ENCODE assay signal across 19 mouse cellular contexts in genomic region chr9:79518640-79519039, GRCm38 (mm10).
A peak's percentile ranks its signal among the peaks of the same experiment; 100 is the strongest.
DNase-seq lines count a peak whose midpoint lies in the region; ATAC-seq and TF ChIP-seq lines count a peak whose summit lies in the region.
"Had no signal": no experiment of that assay in that cellular context is flagged by ENCODE, and none has a peak within 500 bp of the region (broad histone marks: within the 10 kb centered on the region; RNA-seq: fewer than 3 reads in every experiment).

No protein-coding gene starts in this region.

- ATAC-seq in Patski, result peak; percentile 97
- ATAC-seq in heart, embryonic 12.5 days (ENCODE audit: insufficient number of reproducible peaks, low FRiP score), result peak; percentile 63; the same call in 1 of the 2 replicates
- ATAC-seq in kidney, embryonic 16.5 days (ENCODE audit: low FRiP score, low TSS enrichment), result peak; percentile 51; the same call in 1 of the 2 replicates
- ATAC-seq in hindbrain, postnatal 0 days, result no peak
- ATAC-seq: forebrain, embryonic 16.5 days; hindbrain, embryonic 16.5 days; lung, postnatal 0 days; midbrain, embryonic 16.5 days had no signal

- peak overlapping the region; percentile 89 for H3K27ac ChIP-seq in heart, embryonic 12.5 days (ENCODE audit: poor library complexity, severe bottlenecking)
- no peak overlapping the region for H3K27ac ChIP-seq in kidney, embryonic 16.5 days (ENCODE audit: low read length)
- H3K27ac ChIP-seq in hindbrain, postnatal 0 days, result no peak overlapping the region
- H3K27ac ChIP-seq: limb, embryonic 13.5 days; liver, embryonic 14.5 days; stomach, embryonic 15.5 days had no signal

- peak; percentile 6 to 20 for DNase-seq in adrenal gland, adult (ENCODE audit: inconsistent age in 2 of 2, low spot score in 1 of 2)
- no peak for DNase-seq in adrenal gland, postnatal 4 days (ENCODE audit: low spot score in 2 of 2)
- DNase-seq in Patski (ENCODE audit: low read depth, low spot score), result no peak
- no peak for DNase-seq in hindbrain, postnatal 0 days (ENCODE audit: low spot score)
- DNase-seq in left cerebral cortex, postnatal 10 days (ENCODE audit: extremely low spot score in 1 of 2, low spot score in 2 of 2), result no peak
- no peak for DNase-seq in embryo, embryonic 11 days
- DNase-seq: adrenal gland, postnatal 10 days; cerebellum, adult 11-12 months; cerebellum, postnatal 36 days; right cerebral cortex, postnatal 14 days had no signal

- intact Hi-C loops in left cerebral cortex, postnatal 10 days (cut with DNase I), result no loop called here

- H3K4me1 ChIP-seq in heart, embryonic 12.5 days (replicated peaks), result peaks cover 19% of the 10 kb centered on the region
- H3K4me1 ChIP-seq in kidney, embryonic 16.5 days (ENCODE audit: insufficient read depth, low read length), result no peaks in the 10 kb centered on the region
- no peaks in the 10 kb centered on the region for H3K4me1 ChIP-seq in hindbrain, postnatal 0 days (ENCODE audit: insufficient read depth, low read length)
- H3K4me1 ChIP-seq: stomach, embryonic 15.5 days had no signal

- in situ Hi-C loops in Patski (cut with MboI; ENCODE audit: low pct_unique_long_range_greater_than_20kb), result no loop called here

- H3K27me3 ChIP-seq in Patski, result no peaks in the 10 kb centered on the region
- H3K27me3 ChIP-seq in heart, embryonic 12.5 days (replicated peaks), result no peaks in the 10 kb centered on the region
- no peaks in the 10 kb centered on the region for H3K27me3 ChIP-seq in kidney, embryonic 16.5 days (ENCODE audit: insufficient read depth, low read length)
- H3K27me3 ChIP-seq in hindbrain, postnatal 0 days (ENCODE audit: insufficient read depth, low read length), result no peaks in the 10 kb centered on the region
- H3K27me3 ChIP-seq: limb, embryonic 13.5 days; stomach, embryonic 15.5 days had no signal

- no peak overlapping the region for H3K9ac ChIP-seq in heart, embryonic 12.5 days
- H3K9ac ChIP-seq in kidney, embryonic 16.5 days (replicated peaks; ENCODE audit: low read length), result no peak overlapping the region
- no peak overlapping the region for H3K9ac ChIP-seq in hindbrain, postnatal 0 days (replicated peaks; ENCODE audit: low read length)
- H3K9ac ChIP-seq: limb, embryonic 13.5 days; liver, embryonic 14.5 days; stomach, embryonic 15.5 days had no signal

- H3K36me3 ChIP-seq in heart, embryonic 12.5 days, result no peaks in the 10 kb centered on the region
- no peaks in the 10 kb centered on the region for H3K36me3 ChIP-seq in kidney, embryonic 16.5 days (ENCODE audit: insufficient read depth, low read length)
- no peaks in the 10 kb centered on the region for H3K36me3 ChIP-seq in hindbrain, postnatal 0 days (ENCODE audit: insufficient read depth, low read length)
- H3K36me3 ChIP-seq: limb, embryonic 13.5 days; stomach, embryonic 15.5 days had no signal

- peak; percentile 15 for TF ChIP-seq CTCF in Patski (IDR thresholded peaks at IDR 0.05)
- no peak for TF ChIP-seq CTCF in hindbrain, postnatal 0 days (IDR thresholded peaks at IDR 0.05; ENCODE audit: low read depth)

- POLR2A ChIA-PET in Patski (lab: Charles Lee), result no interaction called here

- no peaks in the 10 kb centered on the region for H3K9me3 ChIP-seq in heart, embryonic 12.5 days (replicated peaks)
- no peaks in the 10 kb centered on the region for H3K9me3 ChIP-seq in kidney, embryonic 16.5 days (ENCODE audit: low read length)
- no peaks in the 10 kb centered on the region for H3K9me3 ChIP-seq in hindbrain, postnatal 0 days (ENCODE audit: low read length)
- H3K9me3 ChIP-seq: limb, embryonic 13.5 days; stomach, embryonic 15.5 days had no signal

- H3K4me3 ChIP-seq in heart, embryonic 12.5 days, result no peak overlapping the region
- no peak overlapping the region for H3K4me3 ChIP-seq in kidney, embryonic 16.5 days (ENCODE audit: low read length)
- no peak overlapping the region for H3K4me3 ChIP-seq in hindbrain, postnatal 0 days (ENCODE audit: low read length)
- H3K4me3 ChIP-seq: limb, embryonic 13.5 days; stomach, embryonic 15.5 days had no signal

- 30% methylated on average over 1 of the region's 1 CpGs for WGBS in heart, embryonic 12.5 days
- WGBS in kidney, embryonic 16.5 days, result 57% methylated on average over 1 of the region's 1 CpGs
- 83% methylated on average over 1 of the region's 1 CpGs for WGBS in hindbrain, postnatal 0 days

- peak overlapping the region; percentile 16 for H3K4me2 ChIP-seq in heart, embryonic 12.5 days
- no peak overlapping the region for H3K4me2 ChIP-seq in kidney, embryonic 16.5 days (replicated peaks; ENCODE audit: low read depth, low read length)
- H3K4me2 ChIP-seq in hindbrain, postnatal 0 days (ENCODE audit: low read depth, low read length), result no peak overlapping the region
- H3K4me2 ChIP-seq: limb, embryonic 13.5 days; stomach, embryonic 15.5 days had no signal

- CTCF ChIA-PET in Patski (lab: Charles Lee), result interaction anchor here (1.2 kb wide), 1 partner anchor 10 kb away, joined by 3 read pairs; no protein-coding TSS in a partner anchor

Comparison
In these comparisons a context has a peak if more than half of its experiments do, and no peak if none do; other contexts are left out.
1. DNase-seq: peak in adrenal gland, adult (2 of 2); none in adrenal gland, postnatal 4 days (0 of 2), Patski (single experiment), hindbrain, postnatal 0 days (single experiment), left cerebral cortex, postnatal 10 days (0 of 2) and embryo, embryonic 11 days (single experiment).